ENCODE assay signal across 10 mouse cellular contexts in the genomic region with DNA sequence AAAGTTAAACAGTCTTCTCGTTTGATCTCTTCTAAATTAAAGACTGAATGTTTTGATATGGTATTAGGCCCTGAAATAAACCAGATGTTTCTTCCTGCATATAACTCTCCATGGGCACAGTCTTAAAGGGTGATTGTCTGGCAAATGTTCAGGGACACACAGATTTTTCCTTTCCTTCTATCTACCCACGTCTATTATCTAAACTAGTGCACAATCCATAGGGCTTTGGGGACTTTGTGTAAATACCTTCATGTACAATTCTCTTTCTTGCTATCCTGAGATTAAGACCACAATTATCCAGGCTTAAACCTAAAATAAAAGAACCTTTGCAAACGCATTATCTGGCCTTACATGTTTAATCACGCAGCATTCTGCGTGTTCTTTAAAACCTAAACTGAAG.
A peak's percentile ranks its signal among the peaks of the same experiment; 100 is the strongest.
DNase-seq lines count a peak whose midpoint lies in the region; ATAC-seq and TF ChIP-seq lines count a peak whose summit lies in the region.
"Had no signal": no experiment of that assay in that cellular context is flagged by ENCODE, and none has a peak within 500 bp of the region (broad histone marks: within the 10 kb centered on the region; RNA-seq: fewer than 3 reads in every experiment).

No protein-coding gene starts in this region.

- H3K4me1 ChIP-seq in embryonic facial prominence, embryonic 13.5 days = peaks cover 22% of the 10 kb centered on the region
- peaks cover 32% of the 10 kb centered on the region for H3K4me1 ChIP-seq in hindbrain, embryonic 14.5 days (replicated peaks; ENCODE audit: control insufficient read depth, insufficient read depth, low read length)
- peaks cover 13% of the 10 kb centered on the region for H3K4me1 ChIP-seq in neural tube, embryonic 15.5 days

- no peak overlapping the region for H3K4me2 ChIP-seq in embryonic facial prominence, embryonic 13.5 days
- H3K4me2 ChIP-seq in hindbrain, embryonic 14.5 days (replicated peaks) = no peak overlapping the region
- no peak overlapping the region for H3K4me2 ChIP-seq in neural tube, embryonic 15.5 days

- no peak for ATAC-seq in embryonic facial prominence, embryonic 13.5 days (ENCODE audit: insufficient number of reproducible peaks, insufficient read depth, low FRiP score, low TSS enrichment, low read depth)
- ATAC-seq in hindbrain, embryonic 14.5 days (ENCODE audit: low FRiP score) = no peak
- ATAC-seq in neural tube, embryonic 15.5 days (ENCODE audit: low FRiP score) = no peak

- peak overlapping the region; percentile 34; the same call in 1 of the 2 replicates for H3K27ac ChIP-seq in layer of hippocampus, adult 2 months
- peak overlapping the region; percentile 39; the same call in 1 of the 2 replicates for H3K27ac ChIP-seq in embryonic facial prominence, embryonic 13.5 days
- H3K27ac ChIP-seq in hindbrain, embryonic 14.5 days = peak overlapping the region; percentile 71
- H3K27ac ChIP-seq in neural tube, embryonic 15.5 days (replicated peaks) = peak overlapping the region; percentile 72

- no peak for TF ChIP-seq CTCF in layer of hippocampus, adult 2 months (conservative IDR thresholded peaks at IDR 0.05)

- WGBS in embryonic facial prominence, embryonic 13.5 days = 25% methylated on average over 5 of the region's 5 CpGs
- 15% methylated on average over 5 of the region's 5 CpGs for WGBS in hindbrain, embryonic 14.5 days
- WGBS in neural tube, embryonic 15.5 days = 17% methylated on average over 5 of the region's 5 CpGs

- DNase-seq in layer of hippocampus, adult 2 months (ENCODE audit: low spot score in 2 of 2) = no peak
- no peak for DNase-seq in layer of hippocampus, adult 18-20 months (ENCODE audit: low spot score in 2 of 2)
- DNase-seq in hindbrain, embryonic 14.5 days (ENCODE audit: low spot score) = no peak
- DNase-seq in cerebellum, adult 8-10 months = no peak
- no peak for DNase-seq in cerebellum, postnatal 36 days
- DNase-seq: gastrocnemius, postnatal 36 days; right cerebral cortex, adult 18-20 months had no signal

- H3K4me3 ChIP-seq in layer of hippocampus, adult 2 months = no peak overlapping the region
- no peak overlapping the region for H3K4me3 ChIP-seq in embryonic facial prominence, embryonic 13.5 days
- no peak overlapping the region for H3K4me3 ChIP-seq in hindbrain, embryonic 14.5 days (replicated peaks; ENCODE audit: low read length)
- no peak overlapping the region for H3K4me3 ChIP-seq in neural tube, embryonic 15.5 days (replicated peaks)
- H3K4me3 ChIP-seq: megakaryocyte, embryonic 14.5 days had no signal

- H3K9me3 ChIP-seq in embryonic facial prominence, embryonic 13.5 days = 0 out of 2 replicates have a peak, but pooled peaks cover 2% of the 10 kb centered on the region
- H3K9me3 ChIP-seq in hindbrain, embryonic 14.5 days (ENCODE audit: control insufficient read depth, low read length) = no peaks in the 10 kb centered on the region
- no peaks in the 10 kb centered on the region for H3K9me3 ChIP-seq in neural tube, embryonic 15.5 days (replicated peaks)
- H3K9me3 ChIP-seq: megakaryocyte, embryonic 14.5 days had no signal

- peaks cover 49% of the 10 kb centered on the region for H3K36me3 ChIP-seq in embryonic facial prominence, embryonic 13.5 days
- H3K36me3 ChIP-seq in hindbrain, embryonic 14.5 days (replicated peaks; ENCODE audit: control insufficient read depth, insufficient read depth) = peaks cover 29% of the 10 kb centered on the region
- H3K36me3 ChIP-seq in neural tube, embryonic 15.5 days = peaks cover 7% of the 10 kb centered on the region; the same call in 1 of the 2 replicates

- H3K27me3 ChIP-seq in embryonic facial prominence, embryonic 13.5 days = no peaks in the 10 kb centered on the region
- no peaks in the 10 kb centered on the region for H3K27me3 ChIP-seq in hindbrain, embryonic 14.5 days (ENCODE audit: control insufficient read depth, insufficient read depth, low read length)
- H3K27me3 ChIP-seq in neural tube, embryonic 15.5 days (replicated peaks) = no peaks in the 10 kb centered on the region
- H3K27me3 ChIP-seq: megakaryocyte, embryonic 14.5 days had no signal

- no peak overlapping the region for H3K9ac ChIP-seq in embryonic facial prominence, embryonic 13.5 days
- 0 out of 2 replicates have a peak overlapping the region, but pooled peaks have one; percentile 10 for H3K9ac ChIP-seq in hindbrain, embryonic 14.5 days
- H3K9ac ChIP-seq in neural tube, embryonic 15.5 days (replicated peaks) = no peak overlapping the region
